Mouse (Mus musculus) ES-Bruce4 (cell line): ENCODE data around the gene Igfbp3.

Experiments used
- CTCF ChIP-seq: IDR thresholded peaks from one replicate; pipeline ENCODE4 v1.8.1; 2011; ENCODE audit warnings: low read depth, low read length
- POLR2A ChIP-seq: IDR thresholded peaks from one replicate; pipeline ENCODE4 v1.8.1; 2011; ENCODE audit warnings: low read length; ENCODE audit not compliant: insufficient read depth

DNA sequence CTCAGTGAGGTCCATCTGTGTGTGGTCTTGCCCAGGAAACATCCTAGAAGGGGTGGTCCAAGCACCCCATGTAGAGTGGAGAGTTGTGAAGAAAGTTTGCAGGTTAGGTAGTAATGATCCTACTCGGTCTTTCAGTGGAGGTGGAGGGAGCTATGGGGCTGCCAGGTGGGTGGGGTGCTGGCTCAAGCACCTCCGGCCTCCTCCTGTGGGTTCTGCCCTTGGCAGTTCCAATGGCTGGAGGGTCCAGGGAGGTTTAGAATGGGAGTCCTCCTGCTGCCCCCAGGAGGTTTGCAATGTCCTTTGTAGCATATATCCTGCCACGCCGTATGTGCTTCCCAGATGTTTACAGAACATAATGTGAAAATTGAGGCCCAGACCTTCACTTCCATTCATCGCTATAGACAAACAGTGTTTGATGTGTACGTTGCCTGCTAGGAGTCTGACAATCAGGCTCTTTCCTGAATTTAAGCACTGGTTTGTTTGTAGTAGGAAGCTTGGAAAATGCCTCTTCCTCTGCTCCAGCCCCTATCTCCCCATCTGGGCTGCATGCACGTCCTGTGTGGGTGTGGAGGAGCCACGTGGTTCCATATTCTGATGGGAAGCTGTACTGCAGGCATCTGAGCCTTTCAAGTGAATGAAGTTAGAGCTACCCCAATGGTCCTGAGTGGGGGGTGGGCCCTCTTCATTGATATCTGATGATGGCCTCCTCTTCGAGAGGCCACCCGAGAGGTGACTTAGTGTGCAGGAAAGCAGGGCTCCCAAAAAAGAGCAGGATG, 15.1 kb downstream of the Igfbp3 start:
- TF ChIP-seq CTCF (no peak), POLR2A (no peak)
